Mouse (Mus musculus) heart, postnatal 0 days (tissue): ENCODE measurements at regions not wholly inside any gene's neighbourhood (a gene's known extent, or its start where the extent isn't known, plus 50 kb on each side); places are given as distances from the start of the nearest gene placed in this dataset.

ENCODE experiments used
- ATAC-seq: fragments of 200-750 bp; cut with Nextera tagmentation; 2 replicates; pipeline ENCODE4 v1.8.0; 2017; ENCODE audit warnings: low read depth, moderate number of reproducible peaks, moderate library complexity; ENCODE audit not compliant: insufficient read depth
- DNase-seq: peaks from one replicate; pipeline ENCODE4 v3.0.0-alpha.2; 2016; ENCODE audit warnings: low spot score
- H3K27ac ChIP-seq: fragments of 300-500 bp; sonication (generic); 2 replicates; pipeline ENCODE4 v1.5.1; 2014; ENCODE audit warnings: low read depth, mild to moderate bottlenecking
- H3K27me3 ChIP-seq: fragments of 300-500 bp; sonication (generic); 2 replicates; pipeline ENCODE4 v1.6.1; 2014; ENCODE audit warnings: low read length, mixed read lengths; ENCODE audit not compliant: control insufficient read depth, insufficient read depth
- H3K36me3 ChIP-seq: fragments of 300-500 bp; sonication (generic); replicated peaks from 2 replicates; pipeline ENCODE4 v1.6.1; 2014; ENCODE audit warnings: low read length, mixed read lengths; ENCODE audit not compliant: control insufficient read depth, insufficient read depth
- H3K4me1 ChIP-seq: fragments of 300-500 bp; sonication (generic); 2 replicates; pipeline ENCODE4 v1.6.1; 2014; ENCODE audit warnings: antibody characterized with exemption; ENCODE audit not compliant: control insufficient read depth, insufficient read depth
- H3K4me2 ChIP-seq: fragments of 300-500 bp; sonication (generic); 2 replicates; pipeline ENCODE4 v1.6.1; 2014; ENCODE audit warnings: low read depth, mild to moderate bottlenecking, low read length, moderate library complexity
- H3K4me3 ChIP-seq: fragments of 300-500 bp; sonication (generic); 2 replicates; pipeline ENCODE4 v1.5.1; 2014; ENCODE audit warnings: low read depth, low read length
- H3K9ac ChIP-seq: fragments of 300-500 bp; sonication (generic); replicated peaks from 2 replicates; pipeline ENCODE4 v1.6.1; 2014; ENCODE audit warnings: low read depth, low read length, mixed read lengths
- H3K9me3 ChIP-seq: fragments of 300-500 bp; sonication (generic); replicated peaks from 2 replicates; pipeline ENCODE4 v1.6.1; 2016; ENCODE audit warnings: low read length; ENCODE audit not compliant: control insufficient read depth
- CTCF ChIP-seq: IDR thresholded peaks from 2 replicates; pipeline ENCODE4 v1.5.1; 2016; ENCODE audit warnings: antibody characterized with exemption, control low read depth, low read depth
- EP300 ChIP-seq: IDR thresholded peaks from 2 replicates; pipeline ENCODE4 v1.6.1; 2016; ENCODE audit warnings: antibody characterized with exemption, low read depth
- WGBS: fragments of 180-500 bp; shearing (Covaris S2); extraction: QIAGEN DNeasy Blood & Tissue Kit; methylation state at CpG from one replicate; pipeline ENCODE4 v1.1.7; 2014; 5-methylcytosine and 5-hydroxymethylcytosine counted together

DNA sequence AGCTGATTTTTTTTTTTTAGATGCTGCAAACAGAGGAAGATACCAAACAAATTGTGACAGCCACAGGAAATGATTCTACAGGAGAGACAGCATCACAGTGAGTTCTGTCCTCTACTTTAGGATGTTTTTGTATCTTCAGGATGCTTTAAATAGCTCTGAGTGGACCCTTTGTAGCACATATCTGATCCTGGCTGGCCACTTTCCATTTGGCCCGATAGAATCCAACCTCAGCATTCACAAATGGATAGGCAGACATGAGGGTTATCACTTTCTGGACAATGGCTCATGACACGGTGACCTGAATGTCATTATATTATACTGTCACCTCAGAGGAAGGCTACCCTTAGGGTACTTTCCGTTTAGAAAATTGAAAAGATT, 379.3 kb downstream of the Gm10295 start:
- TF ChIP-seq EP300 (no peak), CTCF (no peak)
- H3K9me3 ChIP-seq, result no peaks in the 10 kb centered on the region
- no peak overlapping the region for H3K4me2 ChIP-seq
- no peaks in the 10 kb centered on the region for H3K36me3 ChIP-seq
- no peaks in the 10 kb centered on the region for H3K4me1 ChIP-seq
- H3K4me3 ChIP-seq, result no peak overlapping the region
- WGBS, result 29% methylated on average over 3 of the region's 3 CpGs
- no peaks in the 10 kb centered on the region for H3K27me3 ChIP-seq
- DNase-seq (no peak), ATAC-seq (no peak)
- no peak overlapping the region for H3K27ac ChIP-seq
- no peak overlapping the region for H3K9ac ChIP-seq

DNA sequence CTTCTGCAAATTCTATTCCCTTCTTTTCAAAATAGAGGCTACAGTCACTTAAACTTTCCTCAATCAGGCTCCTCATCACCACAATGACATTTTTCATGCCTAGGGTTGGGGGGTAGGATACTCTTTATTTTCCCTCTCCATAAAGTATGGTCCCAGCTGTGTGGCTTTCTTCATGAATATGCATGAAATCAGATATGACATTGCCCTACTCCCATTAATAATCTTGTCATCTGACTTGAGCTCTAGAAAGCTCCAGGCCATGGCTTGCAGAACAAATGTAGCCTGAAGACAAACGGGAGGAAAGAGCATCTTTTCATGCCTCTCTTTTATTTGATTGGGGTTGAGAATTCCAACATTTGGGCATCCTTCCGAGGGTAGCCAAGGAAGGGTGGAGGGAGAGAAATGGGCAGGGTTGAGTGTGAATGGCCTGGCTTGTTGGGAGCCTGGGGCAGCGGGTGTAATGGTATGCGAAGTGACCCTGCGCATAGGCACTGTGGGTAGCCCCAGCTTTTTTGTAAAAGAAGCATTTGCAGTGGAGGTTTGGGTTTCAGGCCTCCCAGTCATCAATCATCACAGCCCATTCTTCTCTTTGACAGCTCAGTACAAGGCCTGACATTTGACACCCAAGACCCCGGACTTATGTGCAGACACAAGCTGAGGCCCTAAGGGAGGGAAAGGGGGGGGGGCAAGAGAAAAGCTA, 379.8 kb downstream of the Gm10295 start:
- no peak overlapping the region for H3K4me2 ChIP-seq
- no peak overlapping the region for H3K4me3 ChIP-seq
- WGBS, result 51% methylated on average over 6 of the region's 6 CpGs
- ATAC-seq, result no peak
- DNase-seq, result no peak
- no peak overlapping the region for H3K9ac ChIP-seq
- no peaks in the 10 kb centered on the region for H3K27me3 ChIP-seq
- H3K4me1 ChIP-seq, result no peaks in the 10 kb centered on the region
- no peaks in the 10 kb centered on the region for H3K9me3 ChIP-seq
- no peak overlapping the region for H3K27ac ChIP-seq
- TF ChIP-seq CTCF (no peak), EP300 (no peak)
- H3K36me3 ChIP-seq, result no peaks in the 10 kb centered on the region

DNA sequence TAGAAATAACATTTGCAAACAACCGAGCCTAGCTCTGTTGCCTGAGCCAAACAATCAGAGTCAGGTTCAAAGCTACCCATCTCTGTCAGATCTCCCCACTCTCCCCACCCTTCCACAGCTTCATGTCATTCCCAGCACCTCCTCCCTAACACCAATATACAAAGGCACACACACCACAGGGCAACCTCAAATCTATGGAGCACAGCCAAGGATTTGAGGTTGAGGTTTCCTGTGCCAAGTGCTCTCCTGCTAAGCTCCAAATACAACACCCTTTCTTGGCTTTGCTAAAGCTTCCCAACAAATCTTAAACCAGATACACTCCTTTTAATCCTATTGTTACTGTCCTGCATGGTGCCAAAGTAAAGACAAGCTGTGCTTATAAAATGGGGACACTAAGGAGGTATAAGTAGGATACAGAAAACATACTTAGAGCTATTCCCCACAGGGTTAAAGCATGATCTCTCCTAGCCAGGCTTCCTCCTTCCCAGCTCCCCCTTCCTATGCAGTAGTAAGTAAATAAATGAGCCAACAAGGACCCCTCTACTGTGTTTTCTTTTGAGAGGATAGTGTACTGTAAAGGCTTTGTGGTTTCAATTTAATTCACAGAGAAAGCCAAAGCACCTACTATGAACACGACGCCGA, 398.8 kb downstream of the Gm10295 start:
- Histone ChIP-seq H3K27ac (no peak overlapping the region), H3K4me3 (no peak overlapping the region), H3K4me1 (no peaks in the 10 kb centered on the region), H3K27me3 (no peaks in the 10 kb centered on the region), H3K4me2 (no peak overlapping the region), H3K36me3 (no peaks in the 10 kb centered on the region), H3K9me3 (no peaks in the 10 kb centered on the region), H3K9ac (no peak overlapping the region)
- no peak for TF ChIP-seq CTCF
- TF ChIP-seq EP300, result no peak
- WGBS, result 66% methylated on average over 4 of the region's 4 CpGs
- no peak for ATAC-seq
- DNase-seq, result peak; percentile 6

DNA sequence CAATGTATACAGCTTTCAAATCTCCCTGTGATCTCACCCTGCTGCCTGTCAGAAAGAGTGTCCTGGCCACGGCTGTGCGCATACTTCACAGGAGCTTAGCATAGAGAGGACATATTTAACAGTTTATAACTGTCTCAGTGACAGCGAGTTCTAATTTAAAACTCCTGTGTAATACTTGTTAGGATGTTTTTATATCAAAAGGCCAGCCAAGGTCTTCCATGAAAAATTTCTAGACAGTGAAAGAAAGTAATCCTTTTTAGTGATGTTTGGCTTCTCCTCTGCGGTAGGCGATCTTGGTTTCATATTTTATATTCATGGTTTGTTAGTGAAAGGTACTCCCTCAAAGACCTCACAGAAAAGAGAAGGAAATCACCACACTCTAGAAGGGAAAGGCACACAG, 403.0 kb downstream of the Gm10295 start:
- TF ChIP-seq CTCF (no peak), EP300 (no peak)

DNA sequence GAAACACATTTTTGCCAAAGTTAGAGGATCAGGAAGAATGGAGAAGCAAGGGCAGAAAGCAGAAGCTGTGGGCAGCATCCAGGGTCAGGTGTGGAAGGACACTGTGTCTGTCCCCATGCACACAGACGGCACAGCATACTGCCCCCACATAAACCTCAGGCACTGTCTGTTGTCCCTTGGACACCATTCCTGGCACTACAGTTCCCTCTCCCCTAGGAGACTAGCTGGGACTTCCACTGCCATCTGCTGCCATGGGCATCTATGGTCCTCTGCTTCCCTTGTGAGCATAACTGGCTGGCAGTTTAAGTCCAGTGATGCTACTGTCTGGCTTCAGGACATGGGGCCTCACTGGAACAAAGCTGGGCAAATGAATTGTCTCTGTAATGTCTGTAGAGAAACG, 405.0 kb downstream of the Gm10295 start:
- TF ChIP-seq EP300 (no peak), CTCF (no peak)
- H3K4me1 ChIP-seq, result no peaks in the 10 kb centered on the region
- no peak overlapping the region for H3K27ac ChIP-seq
- no peaks in the 10 kb centered on the region for H3K36me3 ChIP-seq
- H3K9me3 ChIP-seq, result no peaks in the 10 kb centered on the region
- H3K4me2 ChIP-seq, result no peak overlapping the region
- no peaks in the 10 kb centered on the region for H3K27me3 ChIP-seq
- WGBS, result 44% methylated on average over 2 of the region's 2 CpGs
- H3K4me3 ChIP-seq, result no peak overlapping the region
- no peak overlapping the region for H3K9ac ChIP-seq
- DNase-seq, result no peak
- no peak for ATAC-seq

More for the DNA sequence above, 403.0 kb downstream of the Gm10295 start:
- no peak for DNase-seq
- H3K36me3 ChIP-seq, result no peaks in the 10 kb centered on the region
- H3K4me3 ChIP-seq, result no peak overlapping the region
- no peak for ATAC-seq
- H3K27ac ChIP-seq, result no peak overlapping the region
- no peaks in the 10 kb centered on the region for H3K27me3 ChIP-seq
- no peak overlapping the region for H3K4me2 ChIP-seq
- WGBS, result 79% methylated on average over 5 of the region's 5 CpGs
- H3K4me1 ChIP-seq, result no peaks in the 10 kb centered on the region
- no peak overlapping the region for H3K9ac ChIP-seq
- H3K9me3 ChIP-seq, result no peaks in the 10 kb centered on the region

DNA sequence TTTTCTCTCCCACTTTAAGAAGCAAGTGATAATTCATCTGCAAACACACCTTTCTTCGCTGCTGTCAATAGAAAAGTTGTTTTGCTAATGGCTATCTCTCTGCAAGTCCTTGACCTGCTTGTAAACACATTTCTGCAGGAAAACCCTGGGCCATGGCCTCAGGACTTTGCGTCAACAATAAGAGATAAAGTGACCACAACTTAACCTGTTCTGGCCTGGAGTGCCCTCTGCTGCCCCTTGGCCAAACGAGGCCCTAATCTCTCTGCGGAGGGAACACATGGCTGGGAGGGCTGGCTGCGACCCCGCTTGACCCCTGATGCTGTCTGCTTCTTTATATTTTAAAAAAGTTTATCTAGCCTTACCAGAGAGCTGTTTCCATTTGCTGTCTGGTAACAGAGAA, 420.4 kb downstream of the Gm10295 start:
- H3K4me3 ChIP-seq, result no peak overlapping the region
- TF ChIP-seq CTCF (no peak), EP300 (no peak)
- ATAC-seq, result no peak

More for the DNA sequence above, 420.4 kb downstream of the Gm10295 start:
- Histone ChIP-seq H3K27me3 (no peaks in the 10 kb centered on the region), H3K4me2 (no peak overlapping the region), H3K9ac (no peak overlapping the region), H3K27ac (no peak overlapping the region), H3K9me3 (no peaks in the 10 kb centered on the region), H3K4me1 (no peaks in the 10 kb centered on the region), H3K36me3 (no peaks in the 10 kb centered on the region)
- WGBS, result 23% methylated on average over 6 of the region's 6 CpGs
- no peak for DNase-seq
